Mouse (Mus musculus): ENCODE results near the gene Dcst2. TPM values are rescaled to one million over a fixed set of nuclear protein-coding genes. Genes with fewer than 3 reads are reported as not detected.

The Dcst2 gene
- total RNA-seq, 4 experiments from 2014 or later, result 0.43 to 0.78 (median 0.46) TPM

DNA sequence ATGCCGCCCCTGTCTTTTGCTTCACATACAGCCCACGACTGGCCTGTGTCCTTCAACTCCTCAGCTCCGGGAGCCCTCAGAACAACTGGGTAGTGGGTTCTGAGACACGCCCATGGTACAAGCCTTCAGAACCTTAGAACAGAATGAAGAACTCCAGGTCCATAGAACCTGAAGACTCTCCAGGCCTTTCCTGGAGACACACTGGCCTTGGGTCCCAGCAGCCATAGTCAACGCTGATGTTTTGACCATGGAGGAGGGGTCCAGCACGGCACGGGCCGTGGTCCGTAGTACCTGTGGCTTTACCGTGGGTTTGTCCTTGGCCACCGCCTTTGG lies 3.3 kb downstream of the Dcst2 start, which contains the start of gene Dcst1:
Gene Dcst1 (minus strand): TSS at position 101 of the 333 bp plus-strand sequence.
- no peak for DNase-seq

DNA sequence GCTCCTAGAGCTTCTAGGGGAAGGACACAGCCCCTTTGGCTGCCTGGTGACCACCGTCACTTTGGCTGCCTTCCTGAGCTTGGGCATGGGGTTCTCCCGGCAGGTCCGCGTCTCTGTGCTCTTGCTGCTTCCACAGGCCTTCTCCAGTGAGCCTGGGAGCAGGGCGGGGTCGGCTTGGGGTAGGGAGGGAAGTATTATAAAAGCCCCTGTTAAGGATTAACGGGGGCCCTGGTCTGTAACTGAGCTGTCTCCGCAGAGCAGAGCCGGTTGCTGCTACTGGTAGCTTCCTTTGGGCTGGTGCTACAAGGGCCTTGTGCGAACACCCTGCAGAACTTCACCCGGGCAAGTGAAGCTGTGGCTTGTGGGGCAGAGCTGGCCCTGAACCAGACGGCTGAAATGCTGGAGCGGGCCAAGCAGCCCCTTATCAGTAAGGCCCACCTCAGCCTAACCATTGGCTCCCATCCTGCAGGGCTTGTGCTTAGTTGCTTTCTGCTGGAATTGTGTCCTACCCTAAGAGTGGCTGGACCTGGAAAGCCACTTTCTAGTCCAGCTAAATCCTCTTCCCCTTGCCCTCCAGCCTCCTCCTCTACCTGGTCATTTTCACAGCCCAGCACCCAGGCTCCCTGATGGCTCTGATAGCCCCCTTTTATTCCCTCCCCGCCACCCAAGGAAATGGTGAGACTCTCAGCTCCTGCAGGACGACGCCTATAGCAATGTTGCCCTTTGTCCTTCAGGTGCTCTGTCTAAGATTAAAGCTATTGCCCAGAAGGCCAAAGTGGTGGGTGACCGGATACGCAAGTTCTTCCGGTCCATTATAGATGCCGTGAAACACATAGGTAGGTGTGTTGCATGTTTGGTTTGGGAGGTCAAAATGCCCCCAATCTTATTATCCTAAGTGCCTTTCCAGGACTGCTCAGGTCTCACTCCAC lies 4.0 kb downstream of the Dcst2 start:
- no peak for DNase-seq

DNA sequence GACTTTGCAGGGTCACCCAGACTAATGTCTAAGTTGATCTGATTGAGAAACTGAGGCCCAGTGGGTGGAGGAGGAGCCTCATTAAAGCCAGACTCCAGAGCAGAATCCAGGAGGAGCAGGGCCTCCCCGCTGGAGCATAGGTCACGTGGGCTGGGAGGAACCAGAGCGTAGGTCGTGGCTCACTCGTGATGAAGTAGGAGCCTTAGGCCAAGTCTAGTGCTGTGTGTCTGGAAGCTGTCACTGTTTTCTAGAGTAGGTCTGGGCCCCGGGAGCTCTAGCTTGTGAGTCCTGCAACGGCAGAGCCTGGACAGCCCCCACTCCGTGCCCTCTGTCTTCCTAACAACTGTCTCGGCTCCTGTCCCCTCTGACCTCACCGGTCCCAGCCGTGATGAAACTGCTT lies 5.6 kb downstream of the Dcst2 start:
- no peak for DNase-seq

DNA sequence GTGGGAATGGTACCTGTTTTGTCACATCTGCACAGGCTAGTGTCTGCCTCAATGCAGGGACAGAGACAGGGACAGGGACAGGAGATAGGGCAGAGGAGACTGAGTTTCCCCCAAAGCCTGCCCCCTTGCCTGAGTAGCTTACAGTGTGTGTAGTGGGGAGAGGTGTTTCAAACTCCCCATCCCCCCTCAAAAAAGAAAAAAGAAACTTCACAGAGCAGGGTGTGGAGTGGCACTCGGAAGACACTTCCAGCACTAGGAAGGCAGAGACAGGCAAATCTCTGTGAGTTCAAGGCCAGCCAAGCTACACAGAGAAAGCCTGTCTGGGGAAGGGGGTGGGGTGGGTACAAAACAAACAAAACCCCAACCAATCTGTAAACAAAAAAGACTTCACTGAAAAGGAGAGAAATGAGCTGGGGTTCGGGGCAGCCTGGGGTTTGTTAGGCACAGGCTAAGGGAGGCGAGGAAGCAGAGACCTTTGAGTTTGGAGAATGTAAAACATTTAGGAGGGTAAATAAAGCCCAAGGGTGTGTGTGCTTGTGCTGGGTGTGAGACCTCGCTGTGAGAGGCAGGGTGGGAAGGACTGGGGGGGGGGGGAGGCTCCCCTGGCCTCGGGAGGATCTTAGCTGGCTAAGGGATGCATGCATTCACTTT lies 11.9 kb downstream of the Dcst2 start:
- no peak for DNase-seq

DNA sequence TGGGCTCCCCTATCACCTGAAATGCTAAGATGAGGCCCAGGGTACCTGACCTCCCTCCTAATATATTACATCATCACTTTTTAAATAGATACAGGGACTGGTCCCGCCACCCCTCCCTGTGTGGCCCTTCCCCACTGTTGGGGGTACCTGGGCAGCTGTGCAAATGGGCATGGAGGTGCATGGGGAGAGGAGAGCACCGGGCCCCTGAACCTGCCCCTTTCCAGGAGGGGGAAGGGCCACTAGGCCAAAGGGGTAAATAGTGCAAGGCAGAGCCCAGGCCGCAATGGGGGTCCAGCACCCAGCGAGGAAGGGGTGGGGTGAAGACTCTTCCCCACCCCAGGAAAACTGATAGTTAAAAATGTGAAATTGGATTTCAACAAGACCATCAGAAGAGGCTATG lies 16.1 kb downstream of the Dcst2 start:
- DNase-seq, result no peak

DNA sequence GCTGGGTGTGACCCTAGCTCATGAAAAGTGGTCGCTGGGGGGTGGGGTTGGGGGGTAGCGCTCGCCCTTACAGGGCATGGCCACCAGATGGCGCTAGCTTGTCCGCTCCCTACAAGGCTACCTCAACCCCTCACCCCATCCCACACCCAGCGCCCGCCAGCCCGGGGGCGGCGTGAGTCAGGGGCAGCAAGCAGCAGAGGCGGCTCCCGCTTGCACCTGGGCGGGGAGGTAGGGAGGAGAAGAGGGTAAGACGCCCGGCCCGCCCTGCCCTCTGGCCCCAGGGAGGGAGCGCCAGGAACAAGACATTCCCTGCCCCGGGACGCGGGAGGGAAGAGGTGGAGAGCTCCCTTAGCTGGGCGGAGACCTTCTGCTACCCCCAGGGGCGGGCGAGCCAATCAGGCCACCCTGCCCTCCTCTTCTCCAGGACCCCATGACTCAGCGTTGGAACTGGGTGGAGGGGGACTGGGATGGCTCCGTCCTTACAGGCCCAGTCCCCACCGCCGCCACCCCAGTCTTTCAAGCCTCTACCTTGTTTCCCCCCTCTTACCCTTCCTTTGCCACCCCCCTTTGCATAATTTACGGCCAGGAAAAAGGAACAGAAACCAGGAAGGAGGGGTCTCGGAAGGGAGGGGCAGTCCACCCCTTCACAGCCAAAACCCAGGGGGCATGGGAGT lies 16.8 kb downstream of the Dcst2 start:
- peak; percentile 56 for DNase-seq

DNA sequence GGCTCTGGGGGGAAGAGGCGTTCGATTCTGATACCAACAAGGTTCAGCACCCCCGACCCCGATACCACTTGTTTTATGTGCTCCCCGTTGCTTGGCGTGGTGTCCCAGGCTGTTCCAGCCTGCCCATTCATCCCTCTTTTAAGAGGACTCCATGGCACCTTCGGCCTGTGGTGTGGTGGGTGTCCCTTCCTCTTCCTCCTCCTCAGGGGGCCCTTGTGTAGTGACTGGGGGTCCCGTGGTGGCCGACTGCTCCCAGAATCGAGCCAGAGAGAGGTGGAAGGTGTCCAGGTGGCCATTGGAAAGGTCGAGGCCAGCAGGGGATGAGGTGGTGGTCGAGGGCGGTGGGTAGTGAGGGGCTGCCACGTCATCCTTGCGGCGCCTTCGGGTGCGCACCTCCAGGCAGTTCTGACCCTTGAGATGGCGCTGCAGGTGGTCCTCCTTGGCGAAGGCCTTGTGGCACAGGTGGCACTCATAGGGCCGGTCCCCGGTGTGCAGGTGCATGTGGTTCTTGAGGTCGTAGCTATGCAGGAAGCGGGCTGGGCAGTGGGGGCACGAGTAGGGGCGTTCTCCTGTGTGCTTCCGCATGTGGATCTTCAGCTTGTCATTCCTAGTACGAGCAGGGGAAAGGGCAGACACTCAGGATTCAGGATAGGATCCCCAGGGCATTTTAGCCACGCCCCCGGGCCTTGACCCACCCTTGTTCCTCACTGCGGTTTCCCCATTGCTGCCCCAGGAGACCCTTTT lies 17.8 kb downstream of the Dcst2 start:
- DNase-seq, result no peak

DNA sequence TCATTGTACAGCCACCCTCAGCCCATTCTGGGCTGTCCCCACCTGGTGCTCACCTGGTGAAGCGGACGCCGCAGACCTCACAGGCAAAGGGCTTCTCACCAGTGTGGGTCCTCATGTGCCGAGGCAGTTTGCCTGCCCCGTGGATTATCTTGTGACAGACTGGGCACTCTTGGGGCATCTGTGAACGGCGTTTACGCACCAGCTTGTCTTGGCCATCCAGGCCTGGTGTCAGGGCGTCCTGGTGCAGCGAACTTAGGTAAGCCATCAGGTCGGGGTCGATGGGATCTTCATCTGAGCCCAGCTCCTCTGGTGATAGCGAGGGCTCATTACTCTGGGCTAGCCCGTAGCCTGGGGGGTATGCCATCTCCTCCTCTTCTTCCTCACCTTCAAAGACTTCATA lies 18.5 kb downstream of the Dcst2 start:
- no peak for DNase-seq

DNA sequence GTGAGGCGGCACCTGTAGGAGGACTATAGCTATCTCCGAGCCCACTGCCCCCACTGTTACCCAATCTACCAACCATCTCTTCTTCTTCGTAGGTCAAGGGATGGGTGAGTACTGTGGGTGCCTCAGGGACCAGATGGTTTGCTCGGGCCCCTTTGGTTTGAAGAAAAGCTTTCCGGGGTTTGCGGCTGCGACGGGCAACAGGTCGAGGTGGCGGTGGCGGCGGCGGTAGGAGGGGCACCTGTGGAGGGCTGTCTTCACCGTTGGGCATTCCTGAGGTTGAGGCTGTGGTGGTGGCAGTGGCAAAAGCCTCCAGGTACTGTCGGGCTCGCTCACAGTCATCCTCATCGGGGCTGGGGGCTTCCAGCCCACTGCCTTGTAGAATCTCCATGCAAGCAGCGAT lies 18.9 kb downstream of the Dcst2 start:
- DNase-seq, result no peak

DNA sequence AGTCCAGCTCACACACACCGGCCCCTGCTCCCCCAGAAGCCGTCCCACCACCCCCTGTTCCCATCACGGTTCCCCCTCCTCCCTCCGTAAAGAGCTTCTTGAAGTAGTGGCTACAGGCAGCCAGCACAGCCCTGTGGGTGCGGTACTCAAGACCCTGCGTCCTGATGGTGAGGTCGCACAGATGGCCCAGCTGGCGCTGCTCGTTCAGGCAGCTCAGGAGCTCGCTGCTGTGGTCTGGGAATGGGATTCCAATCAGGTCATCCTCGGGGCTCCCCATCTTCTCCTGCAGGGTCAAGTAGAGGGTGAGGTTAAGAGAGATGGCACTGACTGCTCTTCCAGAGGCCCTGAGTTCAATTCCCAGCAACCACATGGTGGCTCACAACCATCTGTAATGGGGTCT lies 19.5 kb downstream of the Dcst2 start:
- no peak for DNase-seq

DNA sequence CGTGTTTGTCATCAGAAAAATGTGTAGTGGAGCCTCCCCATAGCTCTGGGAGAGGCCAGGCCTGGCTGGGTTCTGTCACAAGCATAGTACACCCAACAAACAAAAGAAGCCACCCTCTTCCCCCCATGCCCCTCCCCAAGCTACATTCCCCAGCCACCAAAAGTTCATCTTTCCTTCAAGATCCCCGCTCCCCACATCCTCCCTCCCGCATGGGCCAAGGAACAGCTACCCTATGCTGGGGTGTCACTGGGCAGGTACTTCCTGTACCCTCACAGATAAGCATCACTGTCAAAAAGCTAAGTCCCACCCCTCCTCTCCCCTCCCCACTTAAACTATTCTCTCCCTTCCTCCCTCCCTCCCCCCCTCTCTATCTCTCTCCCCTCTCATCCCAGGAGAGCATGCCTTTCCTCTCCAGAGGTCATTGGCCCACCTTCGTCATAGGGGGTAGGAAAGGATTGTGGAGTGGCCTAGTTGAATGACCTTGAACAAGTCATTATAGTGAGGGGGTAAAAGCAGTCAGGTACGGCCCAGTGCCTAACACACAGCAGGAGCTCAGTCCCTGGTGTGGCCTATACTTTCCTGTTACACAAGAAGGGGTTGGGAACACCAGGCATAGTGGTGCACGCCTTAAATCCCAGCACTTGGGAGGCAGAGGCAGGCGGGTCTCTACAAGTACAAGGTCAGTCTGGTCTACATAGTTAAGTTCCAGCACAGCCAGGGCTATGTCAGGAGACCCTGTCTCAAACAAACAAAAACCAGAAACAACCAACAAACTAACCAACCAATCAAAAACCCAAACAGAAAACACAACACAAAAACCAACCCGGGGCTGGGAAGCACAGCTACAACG lies 20.5 kb downstream of the Dcst2 start:
- DNase-seq, result no peak

DNA sequence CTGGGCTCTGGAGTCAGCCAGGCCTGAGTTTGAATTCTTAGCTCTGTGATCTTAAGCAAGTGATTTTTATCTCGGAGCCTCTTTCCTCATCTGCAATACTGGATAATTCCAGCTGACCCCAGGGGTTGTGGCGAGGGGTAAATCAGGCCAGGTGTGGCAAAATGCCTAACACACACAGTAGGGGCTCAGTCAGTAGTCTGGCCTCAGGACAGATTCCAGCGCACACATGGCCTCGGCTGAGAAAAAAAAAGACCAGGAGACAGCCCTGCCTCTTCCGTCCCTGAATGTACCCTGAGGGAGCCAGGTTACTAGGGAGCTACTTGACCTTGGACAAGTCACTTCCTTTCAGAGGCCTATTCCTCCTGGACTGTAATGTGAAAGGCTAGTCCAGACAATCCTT lies 21.2 kb downstream of the Dcst2 start:
- DNase-seq, result no peak

DNA sequence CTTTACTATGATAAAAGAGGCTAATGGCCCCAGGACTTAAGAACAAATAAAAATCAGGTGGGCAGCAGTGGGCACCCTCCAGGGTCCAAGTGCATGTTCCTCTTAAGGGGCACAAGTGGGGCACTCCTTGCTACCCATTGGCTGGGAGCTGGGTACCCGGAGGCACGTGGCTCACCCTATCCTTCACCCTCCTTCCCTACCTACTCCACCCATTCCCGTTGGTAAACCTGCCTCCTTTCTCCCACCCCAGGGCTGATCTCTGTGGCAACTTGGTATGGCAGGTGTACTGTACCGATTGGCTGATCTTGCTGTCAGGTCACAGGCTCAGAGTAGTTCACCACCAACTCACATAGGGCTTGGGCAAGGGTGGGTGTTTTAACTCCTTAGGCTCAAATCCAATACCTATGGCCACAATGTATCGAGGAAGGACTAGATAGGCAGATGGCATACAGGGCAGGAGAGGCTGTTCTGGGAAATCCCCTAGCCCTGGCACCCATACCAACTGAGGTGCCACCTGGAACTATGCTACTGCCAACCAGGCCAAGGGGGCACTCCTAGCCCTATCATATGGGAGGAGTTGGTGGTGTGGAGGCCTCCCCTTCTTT lies 22.0 kb downstream of the Dcst2 start:
- no peak for DNase-seq

DNA sequence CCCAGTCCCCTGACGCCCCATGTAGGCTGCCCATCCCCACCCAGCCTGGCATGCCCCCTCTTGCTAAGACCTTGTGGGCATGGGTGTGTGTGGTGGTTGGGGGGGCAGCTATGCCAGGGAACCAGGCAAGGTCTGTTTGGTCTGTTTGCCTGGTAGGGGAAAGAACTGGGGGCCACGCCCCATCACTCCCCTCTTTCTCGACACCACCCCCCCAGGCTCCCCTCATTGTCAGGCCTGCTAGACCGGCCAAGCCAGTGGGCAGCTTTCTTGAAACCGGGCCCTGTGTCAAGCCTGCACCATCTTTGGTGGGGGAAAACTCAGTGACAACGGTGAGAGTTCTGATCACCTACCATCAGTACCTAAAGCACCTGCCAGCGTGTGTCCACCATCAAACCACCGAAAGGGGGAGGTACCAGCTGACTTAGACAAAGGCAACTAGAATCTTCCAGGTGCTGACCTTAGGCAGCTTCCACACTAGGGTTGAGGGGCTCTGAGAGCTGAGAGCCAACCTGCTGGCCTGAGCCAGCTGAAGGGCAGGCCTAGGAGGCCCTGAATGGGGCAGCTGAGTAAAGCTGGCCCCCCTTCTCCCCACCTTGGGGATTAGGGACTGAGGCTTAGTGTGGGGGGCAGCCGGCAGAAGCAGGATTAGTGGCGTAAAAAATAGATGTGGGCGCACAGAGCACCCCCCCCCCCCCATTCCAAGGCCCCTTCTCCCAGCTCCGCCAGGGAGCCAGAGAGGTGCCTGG lies 22.7 kb downstream of the Dcst2 start:
- no peak for DNase-seq

DNA sequence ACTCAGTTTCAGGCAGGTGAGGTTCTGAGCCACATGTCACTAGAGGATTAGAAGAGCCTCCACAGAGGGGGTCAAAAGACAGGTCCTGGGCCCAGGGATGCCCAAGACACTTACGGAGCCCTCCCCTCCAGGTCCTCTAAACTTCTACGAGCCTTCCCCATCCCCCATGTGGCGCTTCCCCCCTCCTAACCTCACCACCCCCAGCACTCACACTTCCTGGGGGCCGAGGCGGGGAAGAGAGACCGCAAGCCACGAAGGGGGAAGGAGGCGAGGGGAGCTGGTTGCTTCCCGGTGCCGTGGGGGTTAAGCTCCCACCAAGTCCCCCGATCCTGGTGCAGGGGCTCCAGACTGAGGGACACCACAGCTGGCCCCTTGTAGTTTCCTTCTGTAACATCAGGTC lies 23.7 kb downstream of the Dcst2 start:
- no peak for DNase-seq

DNA sequence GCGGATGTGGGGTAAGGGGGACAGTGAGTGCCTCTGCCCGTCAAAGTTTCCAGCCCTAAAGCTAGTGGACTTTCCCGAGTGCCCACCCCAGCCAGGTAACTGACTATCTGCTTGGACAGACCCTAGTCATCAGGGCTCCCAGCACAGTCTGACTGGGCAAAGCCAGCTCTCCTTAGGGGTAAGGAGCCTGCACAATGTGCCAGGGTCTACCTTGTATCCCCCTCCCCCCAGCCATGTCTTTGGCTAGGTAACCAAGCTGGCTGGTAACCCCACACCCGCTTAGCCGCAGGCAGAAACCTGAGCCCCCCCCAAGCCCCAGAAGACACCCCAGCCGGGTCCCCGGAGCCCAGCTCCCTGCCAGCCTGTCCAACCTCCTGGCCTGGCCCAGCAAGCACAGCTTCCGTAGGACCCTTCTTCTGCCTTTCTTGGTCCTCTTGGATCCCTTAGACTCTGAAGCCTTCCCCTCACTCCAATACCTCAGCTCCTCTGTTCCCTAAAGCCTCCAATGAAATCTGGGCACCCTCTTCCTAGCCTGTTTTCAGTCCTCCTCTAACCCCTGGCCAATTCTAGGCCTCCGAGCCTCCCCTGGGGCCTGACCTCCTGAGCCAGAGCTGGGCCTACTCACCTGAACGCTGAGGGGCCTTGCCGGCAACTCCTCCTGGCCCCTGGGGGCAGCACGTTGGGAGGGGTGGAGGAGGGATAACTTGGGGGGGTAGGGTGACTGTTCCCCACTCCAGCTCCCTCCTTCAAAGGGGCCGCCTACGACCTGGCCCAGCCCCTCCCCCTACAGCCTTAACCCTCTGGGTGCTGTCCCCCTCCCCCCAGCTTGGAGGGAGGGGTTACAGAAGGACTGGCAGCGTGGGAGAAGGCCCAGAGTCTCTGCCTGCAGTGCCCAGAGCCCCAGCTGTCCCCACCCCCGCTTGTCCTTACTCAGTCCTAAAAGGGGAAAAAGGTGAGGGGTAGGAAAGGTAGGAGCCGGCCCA lies 25.0 kb downstream of the Dcst2 start:
- DNase-seq, result no peak

DNA sequence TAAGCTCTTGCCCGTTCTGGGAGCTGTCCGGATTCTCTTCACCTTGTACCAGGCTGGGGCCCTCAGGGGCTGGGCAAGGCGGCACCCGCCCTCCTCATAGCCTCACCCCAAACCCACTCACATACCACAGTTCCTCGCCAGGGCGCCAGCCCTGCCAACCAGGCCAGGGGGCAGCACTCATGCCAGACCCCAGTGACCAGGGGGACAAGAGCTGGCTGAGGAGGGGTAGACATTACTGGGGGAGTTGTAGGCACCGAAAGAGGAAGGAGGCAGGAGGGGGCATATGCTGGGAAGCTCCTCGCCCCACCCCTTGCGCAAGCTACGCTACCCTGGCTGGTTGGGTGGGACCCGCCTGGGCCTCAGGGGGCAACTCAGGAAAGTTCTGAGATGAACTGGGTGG lies 25.9 kb downstream of the Dcst2 start:
- no peak for DNase-seq

DNA sequence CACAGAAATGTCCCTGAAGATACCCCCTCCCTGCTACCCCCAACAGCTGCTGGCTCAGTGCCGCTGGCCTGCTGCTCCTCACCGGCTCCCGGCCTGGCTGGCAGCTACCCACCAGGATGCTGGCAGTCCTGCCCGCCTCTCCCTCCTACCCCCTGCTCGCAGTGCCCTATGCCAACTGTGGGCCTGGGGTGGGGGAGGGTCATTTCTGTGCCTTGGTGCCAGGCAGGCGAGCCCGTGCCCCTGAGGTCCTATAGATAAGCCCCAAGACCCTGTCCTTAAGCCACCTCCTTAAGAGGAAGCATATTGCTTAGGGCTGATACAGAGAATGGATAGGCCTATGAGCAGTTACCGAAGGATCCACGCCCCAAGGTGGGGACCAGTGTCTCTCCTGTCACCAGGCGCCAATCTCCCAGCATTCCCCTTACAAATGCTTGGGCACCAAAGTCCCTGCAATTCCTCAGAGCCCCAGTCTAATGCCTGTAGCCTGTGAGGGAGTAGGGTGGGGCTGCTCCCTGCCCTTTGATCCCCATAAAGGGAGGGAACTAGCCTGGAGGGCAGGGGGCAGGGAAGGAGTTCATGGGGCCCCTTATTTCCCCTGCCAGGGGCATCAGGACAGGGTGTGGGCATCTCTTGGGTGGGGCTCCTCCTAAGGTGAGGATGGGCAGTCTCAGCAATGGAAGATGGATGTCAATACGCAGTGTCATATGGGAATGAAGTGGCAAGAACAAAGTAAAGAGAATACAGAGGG lies 26.5 kb downstream of the Dcst2 start:
- DNase-seq, result no peak
